Mouse (Mus musculus) megakaryocyte, embryonic 14.5 days (primary cell): Measurements from ENCODE around the gene Mrpl55. TPM values are rescaled to one million over a fixed set of nuclear protein-coding genes. Genes with fewer than 3 reads are reported as not detected.
"Not testable (repeated sequence)": the region's sequence is repeated elsewhere in the genome, so short reads cannot be mapped to it uniquely, and the experiment has no call there.

Source experiments
- H3K27me3 ChIP-seq: replicated peaks from 2 replicates; pipeline ENCODE3; 2012; ENCODE audit warnings: inconsistent platforms
- H3K36me3 ChIP-seq: replicated peaks from 2 replicates; pipeline ENCODE3; 2012; ENCODE audit warnings: low read length, inconsistent platforms, mixed read lengths
- H3K4me1 ChIP-seq: 2 replicates; pipeline ENCODE4 v1.6.1; 2012; ENCODE audit warnings: inconsistent platforms
- H3K4me3 ChIP-seq: replicated peaks from 2 replicates; pipeline ENCODE3; 2012; ENCODE audit warnings: moderate library complexity, mild to moderate bottlenecking, inconsistent platforms
- H3K9me3 ChIP-seq: 2 replicates; pipeline ENCODE4 v1.6.1; 2012; ENCODE audit warnings: inconsistent platforms
- FLI1 ChIP-seq: IDR thresholded peaks from 2 replicates; pipeline ENCODE4 v1.6.1; 2012; ENCODE audit warnings: low read length, inconsistent platforms, mixed read lengths
- GATA1 ChIP-seq: IDR thresholded peaks from 3 replicates; pipeline ENCODE4 v1.6.1; 2012; ENCODE audit warnings: mixed read lengths, low read length, inconsistent platforms, borderline replicate concordance
- polyA plus RNA-seq: library from polyadenylated mRNA; stranded (reverse); fragments of >175 nt; gene quantifications from 2 replicates; pipeline ENCODE4 v1.2.3, GENCODE M21; 2012; ENCODE audit warnings: low replicate concordance; ENCODE audit not compliant: insufficient read depth

Gene Mrpl55
- polyA plus RNA-seq, 1 experiment: 34.5 TPM

- H3K9me3 ChIP-seq: no peaks in the 10 kb centered on the region
- peaks cover 11% of the 10 kb centered on the region for H3K36me3 ChIP-seq
- H3K4me1 ChIP-seq: peaks cover 42% of the 10 kb centered on the region
- peak overlapping the region; percentile 98 for H3K4me3 ChIP-seq
- TF ChIP-seq FLI1 (no peak), GATA1 (no peak)
- H3K27me3 ChIP-seq: peaks cover 11% of the 10 kb centered on the region
These were observed 10.8 kb upstream of the Mrpl55 start for GRCm38 (mm10) chr11:59191231-59192058.

GRCm38 (mm10) chr11:59192059-59192386 lies 10.3 kb upstream of the Mrpl55 start, which contains the start of gene Guk1:
Gene Guk1 (minus strand): TSS chr11:59192212.
- Histone ChIP-seq H3K4me3 (peak within 1 kb of the TSS; percentile 98), H3K4me1 (peaks cover 42% of the 10 kb centered on the region), H3K27me3 (peaks cover 11% of the 10 kb centered on the region), H3K9me3 (no peaks in the 10 kb centered on the region), H3K36me3 (peaks cover 5% of the 10 kb centered on the region)
- no peak for TF ChIP-seq GATA1
- TF ChIP-seq FLI1: no peak

- Histone ChIP-seq H3K4me3 (no peak overlapping the region), H3K27me3 (peaks cover 5% of the 10 kb centered on the region), H3K36me3 (peaks cover 8% of the 10 kb centered on the region), H3K4me1 (peaks cover 31% of the 10 kb centered on the region), H3K9me3 (no peaks in the 10 kb centered on the region)
- TF ChIP-seq FLI1 (no peak), GATA1 (no peak)
These were observed 6.1 kb upstream of the Mrpl55 start for GRCm38 (mm10) chr11:59196230-59196629.

DNA sequence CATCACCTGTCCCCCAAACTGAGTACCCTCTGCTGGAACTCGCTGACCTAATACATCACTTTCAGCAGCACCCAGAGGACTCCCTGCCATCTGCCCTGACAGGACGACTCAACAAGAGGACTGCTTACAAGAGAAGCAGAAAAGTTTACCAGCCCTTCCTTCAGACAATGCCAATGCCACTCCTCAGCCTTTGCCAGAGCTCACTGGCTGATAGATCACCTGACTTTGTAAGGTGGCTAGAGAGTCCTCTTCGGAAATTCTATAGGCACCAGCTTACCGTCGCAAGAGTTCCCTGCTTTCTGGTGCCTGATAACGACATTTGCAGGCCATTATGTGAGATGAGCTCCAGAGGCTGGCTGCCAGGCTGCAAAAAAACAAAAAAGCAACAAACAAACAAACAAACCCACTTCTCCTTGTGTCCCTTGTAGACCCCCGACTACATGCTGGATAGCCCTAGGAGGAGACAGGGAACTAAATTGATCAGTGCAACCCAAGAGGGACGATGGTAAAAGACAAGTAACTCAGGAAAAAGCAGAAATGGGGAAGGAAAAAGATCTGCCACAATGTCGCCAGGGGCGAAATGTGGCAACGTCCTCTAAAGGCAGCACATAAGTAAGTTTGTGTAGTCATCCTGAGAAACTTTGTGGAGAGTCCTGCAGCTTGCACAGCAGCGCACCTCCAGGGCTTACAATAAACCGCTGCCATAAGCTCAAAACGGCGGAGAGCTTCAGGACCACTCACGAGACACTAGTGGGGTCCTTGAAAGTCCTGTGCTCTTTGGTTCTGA lies 877 bp upstream of the Mrpl55 start:
- Histone ChIP-seq H3K4me1 (peaks cover 25% of the 10 kb centered on the region), H3K4me3 (peak overlapping the region; percentile 92), H3K27me3 (no peaks in the 10 kb centered on the region), H3K36me3 (peaks cover 32% of the 10 kb centered on the region), H3K9me3 (no peaks in the 10 kb centered on the region)
- TF ChIP-seq FLI1 (no peak), GATA1 (no peak)

- peak within 1 kb of the TSS; percentile 94 for H3K4me3 ChIP-seq
- no peaks in the 10 kb centered on the region for H3K9me3 ChIP-seq
- peaks cover 58% of the 10 kb centered on the region for H3K4me1 ChIP-seq
- peaks cover 62% of the 10 kb centered on the region for H3K36me3 ChIP-seq
- no peak for TF ChIP-seq GATA1
- no peak for TF ChIP-seq FLI1
- H3K27me3 ChIP-seq: no peaks in the 10 kb centered on the region
These were observed 6.0 kb downstream of the Mrpl55 start, which contains the start of gene 2310033P09Rik for GRCm38 (mm10) chr11:59208153-59208831. Gene 2310033P09Rik (plus strand): TSS chr11:59208321.

DNA sequence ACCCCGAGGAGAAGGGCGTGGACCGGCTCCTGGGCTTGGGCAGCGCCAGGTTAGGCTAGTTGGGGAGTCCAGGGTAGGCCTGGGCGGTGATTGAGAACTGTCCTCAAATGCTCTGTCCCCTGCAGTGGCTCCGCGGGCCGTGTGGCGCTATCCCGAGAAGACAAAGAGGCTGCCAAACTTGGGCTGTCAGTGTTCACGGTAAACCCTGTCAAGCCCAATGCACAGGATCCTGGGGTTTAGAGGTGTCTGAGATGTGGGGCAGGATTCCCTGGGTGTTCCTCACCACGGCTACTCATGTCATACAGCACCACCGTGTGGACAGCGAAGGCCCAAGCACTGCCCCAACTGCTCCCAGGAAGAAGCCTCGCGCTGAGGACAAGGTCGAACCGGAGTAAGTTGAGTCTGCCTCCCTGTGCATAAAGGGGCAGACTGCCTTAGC lies 6.7 kb downstream of the Mrpl55 start:
- no peaks in the 10 kb centered on the region for H3K27me3 ChIP-seq
- peak overlapping the region; percentile 94 for H3K4me3 ChIP-seq
- TF ChIP-seq GATA1: no peak
- no peak for TF ChIP-seq FLI1
- peaks cover 63% of the 10 kb centered on the region for H3K4me1 ChIP-seq
- H3K9me3 ChIP-seq: no peaks in the 10 kb centered on the region
- peaks cover 66% of the 10 kb centered on the region for H3K36me3 ChIP-seq

DNA sequence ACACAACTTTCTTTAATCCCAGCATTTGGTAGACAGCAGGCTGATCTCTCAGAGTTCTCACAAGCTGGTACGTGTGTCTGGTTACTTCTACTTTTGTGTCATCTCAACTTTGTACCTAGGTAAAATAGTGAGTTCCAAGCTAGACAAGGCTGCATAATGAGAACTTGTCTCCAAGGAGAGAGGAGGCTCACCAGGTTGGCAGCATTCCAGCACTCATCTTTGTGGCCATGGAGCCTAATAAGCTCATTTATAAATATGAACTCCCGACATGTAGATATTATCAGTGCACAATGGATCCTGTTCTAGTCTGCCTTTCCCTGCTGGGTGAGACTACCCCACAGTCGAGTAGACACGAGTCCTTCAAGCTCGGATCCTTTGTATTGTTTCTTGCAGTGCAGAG lies 7.3 kb downstream of the Mrpl55 start:
- H3K4me3 ChIP-seq: peak overlapping the region; percentile 94
- peaks cover 63% of the 10 kb centered on the region for H3K4me1 ChIP-seq
- peaks cover 66% of the 10 kb centered on the region for H3K36me3 ChIP-seq
- no peaks in the 10 kb centered on the region for H3K27me3 ChIP-seq
- TF ChIP-seq FLI1 (no peak), GATA1 (no peak)
- H3K9me3 ChIP-seq: no peaks in the 10 kb centered on the region

DNA sequence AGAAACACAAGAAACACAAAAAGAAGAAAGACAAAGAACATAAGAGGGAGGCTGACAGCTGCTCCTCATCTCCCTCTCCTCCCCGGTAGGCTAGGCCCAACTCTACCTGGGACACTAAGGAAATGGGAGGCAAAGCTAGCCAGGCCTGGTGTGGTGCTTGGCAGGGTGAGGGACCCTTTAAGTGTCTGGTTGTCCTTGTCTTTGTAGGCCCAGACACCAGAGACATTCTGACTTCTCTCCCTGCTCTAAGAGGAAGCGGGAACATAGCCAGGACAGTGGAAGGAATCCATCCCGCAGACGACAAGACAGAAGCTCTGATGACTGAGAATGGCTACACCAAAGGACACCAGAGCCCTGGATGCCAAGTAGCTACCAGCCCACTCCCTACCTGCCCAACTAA lies 7.7 kb downstream of the Mrpl55 start:
- Histone ChIP-seq H3K27me3 (no peaks in the 10 kb centered on the region), H3K9me3 (no peaks in the 10 kb centered on the region), H3K4me3 (no peak overlapping the region), H3K36me3 (peaks cover 67% of the 10 kb centered on the region), H3K4me1 (peaks cover 68% of the 10 kb centered on the region)
- TF ChIP-seq GATA1: no peak
- TF ChIP-seq FLI1: no peak

DNA sequence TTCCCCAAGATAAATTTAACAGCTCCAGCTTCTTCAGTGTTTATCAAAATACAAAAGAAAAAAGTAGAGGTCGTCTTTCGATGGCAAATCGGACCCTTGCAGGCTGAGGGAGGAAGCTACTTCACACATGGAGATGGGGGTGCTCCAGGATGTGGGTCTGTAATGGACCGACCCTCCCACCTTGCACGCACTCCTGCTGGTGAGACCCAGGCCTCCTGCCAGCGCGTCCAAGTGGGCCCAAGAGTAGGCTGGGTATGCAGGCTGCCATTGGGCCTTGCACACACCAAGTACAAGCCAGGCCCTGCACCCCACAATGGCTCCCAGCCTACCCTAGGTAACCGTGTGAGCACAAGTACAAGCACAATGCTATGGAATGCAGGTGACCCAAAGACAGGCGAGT lies 9.3 kb downstream of the Mrpl55 start:
- not testable (repeated sequence) for H3K27me3 ChIP-seq, H3K9me3 ChIP-seq, H3K4me3 ChIP-seq
- Histone ChIP-seq H3K36me3 (peaks cover 67% of the 10 kb centered on the region), H3K4me1 (peaks cover 82% of the 10 kb centered on the region)

DNA sequence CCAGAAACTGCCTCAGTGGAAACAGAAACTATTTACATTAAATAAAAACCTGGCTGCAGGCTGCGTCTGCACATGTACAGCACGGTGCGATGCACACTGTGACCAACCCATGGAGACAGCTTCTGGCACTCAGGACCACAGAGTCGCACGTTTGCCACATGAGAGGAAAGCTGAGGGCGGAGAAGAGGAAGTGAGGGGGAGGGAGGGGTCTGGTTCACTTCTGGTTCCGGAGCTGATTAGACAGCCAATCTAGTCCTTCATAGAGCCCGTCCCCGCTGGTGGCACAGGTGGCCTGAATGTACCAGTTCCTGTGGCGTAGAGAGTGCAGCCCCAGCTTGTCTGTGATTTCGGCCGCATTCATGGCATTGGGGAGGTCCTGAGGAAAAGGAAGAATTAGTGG lies 10.0 kb downstream of the Mrpl55 start:
- H3K36me3 ChIP-seq: peaks cover 65% of the 10 kb centered on the region
- peaks cover 89% of the 10 kb centered on the region for H3K4me1 ChIP-seq
- H3K9me3 ChIP-seq, H3K4me3 ChIP-seq, H3K27me3 ChIP-seq: not testable (repeated sequence)
